Mouse (Mus musculus): Measurements from ENCODE around the gene Ankrd17. TPM values are rescaled to one million over a fixed set of nuclear protein-coding genes. Genes with fewer than 3 reads are reported as not detected.

Ankrd17 gene
- polyA plus RNA-seq, 1 experiment = 14.7 TPM

DNA sequence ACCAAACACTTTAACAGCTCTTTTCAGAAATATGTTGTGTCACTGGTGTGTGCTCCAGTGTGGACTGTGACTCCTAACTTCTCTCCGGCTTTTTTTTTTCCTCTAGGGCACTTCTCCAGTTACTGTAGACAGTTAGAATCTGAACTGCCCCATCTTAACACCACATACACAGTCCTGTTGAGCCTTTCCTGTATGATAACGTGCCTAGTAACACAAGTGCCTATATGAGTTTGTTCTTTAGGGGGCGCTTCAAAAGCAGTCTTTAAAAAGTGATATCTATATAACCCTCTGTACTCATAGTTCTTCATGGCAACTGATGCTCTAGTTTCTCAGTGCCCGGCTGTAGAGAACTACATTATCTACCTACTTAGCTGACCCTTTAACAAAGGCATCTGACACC, 27.9 kb upstream of the Ankrd17 start:
- no peak overlapping the region for H3ac ChIP-seq (ENCODE audit: control insufficient read depth, insufficient read length)
- no peak for TF ChIP-seq POLR2AphosphoS2 (IDR thresholded peaks at IDR 0.05; ENCODE audit: insufficient read length, low read depth)
- TF ChIP-seq POLR2A (IDR thresholded peaks at IDR 0.05; ENCODE audit: insufficient read length, low read depth) = no peak
- no peak for TF ChIP-seq E2F4 (IDR thresholded peaks at IDR 0.05; ENCODE audit: insufficient read depth)
- no peak for TF ChIP-seq SRF (IDR thresholded peaks at IDR 0.05; ENCODE audit: control insufficient read depth, insufficient read length, low read depth)
- TF ChIP-seq CEBPB (IDR thresholded peaks at IDR 0.05; ENCODE audit: insufficient read depth, poor library complexity, severe bottlenecking) = no peak
- TF ChIP-seq USF1 (IDR thresholded peaks at IDR 0.05; ENCODE audit: low read depth) = no peak
- TF ChIP-seq MYOG (IDR thresholded peaks at IDR 0.05; ENCODE audit: control insufficient read depth in 1 of 3, insufficient read depth in 1 of 3, insufficient read length in 2 of 3, low read depth in 2 of 3) = no peak
- TF ChIP-seq TCF3 (IDR thresholded peaks at IDR 0.05; ENCODE audit: insufficient read length, low read depth) = no peak

DNA sequence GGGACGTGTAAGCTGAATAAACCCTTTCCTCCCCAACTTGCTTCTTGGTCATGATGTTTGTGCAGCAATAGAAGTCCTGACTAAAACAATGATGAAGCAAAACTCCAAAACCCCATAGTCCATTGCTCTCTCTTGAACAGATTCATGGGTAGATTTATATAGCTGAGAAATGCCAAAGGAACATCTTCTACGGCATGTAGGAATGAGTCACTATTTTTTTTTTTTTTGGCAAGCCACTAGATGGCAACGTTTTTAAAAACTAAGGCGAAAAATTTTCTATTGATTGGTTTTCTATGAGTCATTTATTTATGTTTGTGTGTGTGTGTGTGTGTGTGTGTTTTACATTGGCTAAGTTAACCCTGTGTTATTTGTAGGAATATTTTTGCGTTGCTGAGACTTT, 27.4 kb upstream of the Ankrd17 start:
- Histone ChIP-seq H3K4me3 (no peak overlapping the region), H3K4me2 (ENCODE audit: low read depth) (no peak overlapping the region), H3K79me2 (ENCODE audit: control insufficient read depth, insufficient read depth) (no peaks in the 10 kb centered on the region), H3ac (ENCODE audit: control insufficient read depth, insufficient read length) (no peak overlapping the region), H3K36me3 (ENCODE audit: control insufficient read depth, insufficient read depth) (no peaks in the 10 kb centered on the region), H3K27me3 (ENCODE audit: control insufficient read depth, insufficient read depth, insufficient read length) (peaks cover 4% of the 10 kb centered on the region)
- no peak for TF ChIP-seq USF1 (IDR thresholded peaks at IDR 0.05; ENCODE audit: low read depth)
- no peak for TF ChIP-seq CEBPB (IDR thresholded peaks at IDR 0.05; ENCODE audit: insufficient read depth, poor library complexity, severe bottlenecking)
- no peak for TF ChIP-seq POLR2A (IDR thresholded peaks at IDR 0.05; ENCODE audit: insufficient read length, low read depth)
- no peak for TF ChIP-seq TCF12 (IDR thresholded peaks at IDR 0.05; ENCODE audit: insufficient read depth, poor library complexity, severe bottlenecking)
- TF ChIP-seq TCF3 (IDR thresholded peaks at IDR 0.05; ENCODE audit: insufficient read length, low read depth) = no peak
- no peak for TF ChIP-seq MYOG (IDR thresholded peaks at IDR 0.05; ENCODE audit: control insufficient read depth in 1 of 3, insufficient read depth in 1 of 3, insufficient read length in 2 of 3, low read depth in 2 of 3)
- no peak for TF ChIP-seq REST (IDR thresholded peaks at IDR 0.05; ENCODE audit: insufficient read depth, insufficient read length)
- TF ChIP-seq MAX (IDR thresholded peaks at IDR 0.05; ENCODE audit: low read depth) = no peak
- no peak for TF ChIP-seq POLR2AphosphoS2 (IDR thresholded peaks at IDR 0.05; ENCODE audit: insufficient read length, low read depth)
- TF ChIP-seq SRF (IDR thresholded peaks at IDR 0.05; ENCODE audit: control insufficient read depth, insufficient read length, low read depth) = no peak
- no peak for TF ChIP-seq E2F4 (IDR thresholded peaks at IDR 0.05; ENCODE audit: insufficient read depth)
- TF ChIP-seq MYOD1 (IDR thresholded peaks at IDR 0.05; ENCODE audit: control insufficient read depth in 1 of 3, insufficient read length in 2 of 3, low read depth in 2 of 3) = no peak

More for the DNA sequence above, 27.9 kb upstream of the Ankrd17 start:
- peaks cover 4% of the 10 kb centered on the region for H3K27me3 ChIP-seq (ENCODE audit: control insufficient read depth, insufficient read depth, insufficient read length)
- H3K4me2 ChIP-seq (ENCODE audit: low read depth) = no peak overlapping the region
- H3K36me3 ChIP-seq (ENCODE audit: control insufficient read depth, insufficient read depth) = no peaks in the 10 kb centered on the region
- no peak overlapping the region for H3K4me3 ChIP-seq
- no peaks in the 10 kb centered on the region for H3K79me2 ChIP-seq (ENCODE audit: control insufficient read depth, insufficient read depth)

DNA sequence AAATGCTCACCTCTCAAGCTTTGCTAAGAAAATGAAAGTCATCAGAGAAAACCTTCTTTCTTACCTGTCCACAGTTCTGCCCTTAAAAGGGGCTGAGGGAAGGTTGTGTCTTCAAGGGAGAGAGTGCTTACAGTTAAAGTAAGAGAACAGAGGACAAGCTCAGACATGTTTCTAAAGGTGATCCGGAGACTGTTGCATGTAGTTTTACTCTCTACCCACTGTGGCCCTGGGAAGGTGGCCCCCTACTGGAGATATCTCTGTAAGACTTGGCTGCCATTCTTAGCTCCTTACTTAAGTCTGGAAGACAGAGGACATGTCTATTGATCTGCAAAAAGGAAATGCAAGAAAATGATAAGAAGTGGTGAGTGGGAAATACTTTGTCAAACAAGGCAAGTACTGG, 16.7 kb upstream of the Ankrd17 start:
- no peak overlapping the region for H3ac ChIP-seq (ENCODE audit: control insufficient read depth, insufficient read length)
- peaks cover 12% of the 10 kb centered on the region for H3K27me3 ChIP-seq (ENCODE audit: control insufficient read depth, insufficient read depth, insufficient read length)
- H3K4me3 ChIP-seq = no peak overlapping the region
- no peaks in the 10 kb centered on the region for H3K79me2 ChIP-seq (ENCODE audit: control insufficient read depth, insufficient read depth)
- TF ChIP-seq TCF12 (IDR thresholded peaks at IDR 0.05; ENCODE audit: insufficient read depth, poor library complexity, severe bottlenecking) (no peak), USF1 (IDR thresholded peaks at IDR 0.05; ENCODE audit: low read depth) (no peak), E2F4 (IDR thresholded peaks at IDR 0.05; ENCODE audit: insufficient read depth) (no peak), MYOG (IDR thresholded peaks at IDR 0.05; ENCODE audit: control insufficient read depth in 1 of 3, insufficient read depth in 1 of 3, insufficient read length in 2 of 3, low read depth in 2 of 3) (no peak), TCF3 (IDR thresholded peaks at IDR 0.05; ENCODE audit: insufficient read length, low read depth) (no peak)
- H3K36me3 ChIP-seq (ENCODE audit: control insufficient read depth, insufficient read depth) = no peaks in the 10 kb centered on the region
- no peak overlapping the region for H3K4me2 ChIP-seq (ENCODE audit: low read depth)

DNA sequence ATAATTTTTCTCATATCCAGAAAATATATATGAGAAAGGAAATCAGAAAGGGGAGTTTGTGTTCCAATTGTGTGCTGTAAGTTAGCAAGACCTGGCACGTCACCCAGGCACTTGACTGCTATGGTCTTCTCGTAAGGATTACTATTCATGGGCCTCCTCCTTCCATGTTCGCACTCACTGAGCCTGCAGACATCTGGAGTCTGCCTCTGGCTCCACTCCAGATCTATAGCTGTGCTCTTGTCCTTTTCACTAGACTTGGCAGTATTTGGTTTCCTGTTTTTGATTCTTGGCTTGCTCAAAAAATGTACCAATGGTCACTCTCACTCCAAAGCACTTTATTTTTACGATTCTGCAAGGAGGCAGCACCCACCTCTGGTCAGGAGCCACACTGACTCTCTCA, 15.1 kb upstream of the Ankrd17 start:
- no peaks in the 10 kb centered on the region for H3K79me2 ChIP-seq (ENCODE audit: control insufficient read depth, insufficient read depth)
- TF ChIP-seq POLR2AphosphoS2 (IDR thresholded peaks at IDR 0.05; ENCODE audit: insufficient read length, low read depth) = no peak
- TF ChIP-seq USF1 (IDR thresholded peaks at IDR 0.05; ENCODE audit: low read depth) = no peak
- TF ChIP-seq E2F4 (IDR thresholded peaks at IDR 0.05; ENCODE audit: insufficient read depth) = no peak
- TF ChIP-seq POLR2A (IDR thresholded peaks at IDR 0.05; ENCODE audit: insufficient read length, low read depth) = no peak
- TF ChIP-seq MAX (IDR thresholded peaks at IDR 0.05; ENCODE audit: low read depth) = no peak
- no peak for TF ChIP-seq MYOG (IDR thresholded peaks at IDR 0.05; ENCODE audit: control insufficient read depth in 1 of 3, insufficient read depth in 1 of 3, insufficient read length in 2 of 3, low read depth in 2 of 3)
- no peak for TF ChIP-seq TCF12 (IDR thresholded peaks at IDR 0.05; ENCODE audit: insufficient read depth, poor library complexity, severe bottlenecking)
- no peak for TF ChIP-seq CEBPB (IDR thresholded peaks at IDR 0.05; ENCODE audit: insufficient read depth, poor library complexity, severe bottlenecking)
- no peak for TF ChIP-seq SRF (IDR thresholded peaks at IDR 0.05; ENCODE audit: control insufficient read depth, insufficient read length, low read depth)
- TF ChIP-seq MYOD1 (IDR thresholded peaks at IDR 0.05; ENCODE audit: control insufficient read depth in 1 of 3, insufficient read length in 2 of 3, low read depth in 2 of 3) = no peak
- no peak for TF ChIP-seq TCF3 (IDR thresholded peaks at IDR 0.05; ENCODE audit: insufficient read length, low read depth)
- no peak for TF ChIP-seq REST (IDR thresholded peaks at IDR 0.05; ENCODE audit: insufficient read depth, insufficient read length)
- H3ac ChIP-seq (ENCODE audit: control insufficient read depth, insufficient read length) = no peak overlapping the region
- no peak overlapping the region for H3K4me3 ChIP-seq
- H3K27me3 ChIP-seq (ENCODE audit: control insufficient read depth, insufficient read depth, insufficient read length) = peaks cover 4% of the 10 kb centered on the region
- H3K36me3 ChIP-seq (ENCODE audit: control insufficient read depth, insufficient read depth) = no peaks in the 10 kb centered on the region
- H3K4me2 ChIP-seq (ENCODE audit: low read depth) = no peak overlapping the region

DNA sequence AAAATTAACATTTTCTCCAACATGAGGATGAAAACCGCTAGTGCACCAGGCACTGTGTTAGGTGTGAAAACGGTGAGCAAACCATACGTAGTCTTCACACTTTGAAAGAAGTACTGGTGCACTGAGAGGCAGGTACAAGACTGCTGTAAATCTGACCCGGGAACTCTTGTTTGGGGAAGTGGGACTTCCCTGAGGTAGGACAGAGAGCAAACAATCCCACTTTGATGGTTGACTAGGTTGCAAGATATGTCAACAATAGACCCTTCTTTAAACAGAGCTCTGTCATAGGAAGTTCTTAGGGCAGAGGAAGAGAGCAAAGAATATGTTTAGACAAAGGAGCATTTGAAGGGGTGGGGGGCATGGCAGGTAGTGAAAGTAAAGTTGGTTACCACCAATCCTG, 7.3 kb upstream of the Ankrd17 start:
- H3K4me2 ChIP-seq (ENCODE audit: low read depth) = no peak overlapping the region
- H3K4me3 ChIP-seq = no peak overlapping the region
- no peaks in the 10 kb centered on the region for H3K36me3 ChIP-seq (ENCODE audit: control insufficient read depth, insufficient read depth)
- no peaks in the 10 kb centered on the region for H3K79me2 ChIP-seq (ENCODE audit: control insufficient read depth, insufficient read depth)
- TF ChIP-seq MYOD1 (IDR thresholded peaks at IDR 0.05; ENCODE audit: control insufficient read depth in 1 of 3, insufficient read length in 2 of 3, low read depth in 2 of 3) (no peak), TCF12 (IDR thresholded peaks at IDR 0.05; ENCODE audit: insufficient read depth, poor library complexity, severe bottlenecking) (no peak), CEBPB (IDR thresholded peaks at IDR 0.05; ENCODE audit: insufficient read depth, poor library complexity, severe bottlenecking) (no peak), SRF (IDR thresholded peaks at IDR 0.05; ENCODE audit: control insufficient read depth, insufficient read length, low read depth) (no peak)
- H3ac ChIP-seq (ENCODE audit: control insufficient read depth, insufficient read length) = no peak overlapping the region
- peaks cover 13% of the 10 kb centered on the region for H3K27me3 ChIP-seq (ENCODE audit: control insufficient read depth, insufficient read depth, insufficient read length)

All from myocyte (in vitro differentiated cells).